Mouse (Mus musculus): ENCODE measurements at regions not wholly inside any gene's neighbourhood (a gene's known extent, or its start where the extent isn't known, plus 50 kb on each side); places are given as distances from the start of the nearest gene placed in this dataset.

DNA sequence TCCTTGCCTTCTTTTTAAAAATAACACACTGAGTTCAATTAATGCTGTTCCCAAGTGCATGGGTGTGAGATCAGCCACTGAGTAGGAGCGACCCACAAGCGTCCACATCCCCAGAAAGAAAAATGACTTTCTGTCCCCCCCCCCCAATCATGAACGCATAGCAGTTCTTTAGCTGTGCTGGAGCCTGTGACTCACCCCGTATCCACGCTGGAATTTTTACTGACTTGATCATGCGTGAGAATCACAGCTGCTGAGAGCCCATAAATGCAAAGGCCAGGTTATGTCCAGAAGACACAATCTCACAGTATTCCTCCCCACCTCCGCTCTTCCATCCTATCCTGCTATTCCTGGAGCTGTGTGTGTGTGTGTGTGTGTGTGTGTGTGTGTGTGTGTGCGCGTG, 53.3 kb downstream of the Fos start:
- WGBS (ENCODE audit: missing documents) = 100% methylated on average over 5 of the region's 9 CpGs

DNA sequence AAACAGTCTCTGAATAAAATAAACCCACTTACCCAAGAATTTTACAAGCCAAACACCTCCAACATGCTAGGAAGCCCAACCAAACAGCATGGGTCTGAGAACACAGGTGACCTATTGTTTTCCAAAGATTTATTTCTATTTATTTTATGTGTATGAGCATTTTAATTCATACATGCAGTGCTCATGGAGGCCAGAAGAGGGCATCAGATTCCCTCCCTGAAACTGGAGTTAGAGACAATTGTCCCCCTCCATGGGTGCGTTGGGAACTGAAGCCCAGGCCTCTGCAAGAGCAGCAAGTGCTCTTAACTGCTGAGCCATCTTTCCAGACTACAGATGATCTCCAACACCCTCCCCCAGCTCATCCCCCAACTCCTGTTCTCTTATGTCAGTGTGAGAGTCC, 57.9 kb downstream of the Fos start:
- 100% methylated on average over 1 of the region's 1 CpGs for WGBS (ENCODE audit: missing documents)
- no peaks in the 10 kb centered on the region for H3K36me3 ChIP-seq (ENCODE audit: inconsistent target)
- no peaks in the 10 kb centered on the region for H3K79me2 ChIP-seq (ENCODE audit: inconsistent target)
- peak overlapping the region; percentile 92; the same call in 1 of the 2 replicates for H3K27ac ChIP-seq
- H3K4me3 ChIP-seq (ENCODE audit: inconsistent target) = no peak overlapping the region

More for the DNA sequence above, 53.3 kb downstream of the Fos start:
- no peaks in the 10 kb centered on the region for H3K79me2 ChIP-seq (ENCODE audit: inconsistent target)
- H3K36me3 ChIP-seq (ENCODE audit: inconsistent target) = no peaks in the 10 kb centered on the region
- no peak overlapping the region for H3K4me3 ChIP-seq (ENCODE audit: inconsistent target)
- H3K27ac ChIP-seq = no peak overlapping the region

GRCm38 (mm10) chr12:85532221-85532612, 58.5 kb downstream of the Fos start:
- no peak overlapping the region for H3K4me3 ChIP-seq (ENCODE audit: inconsistent target)
- WGBS (ENCODE audit: missing documents) = 84% methylated on average over 3 of the region's 3 CpGs
- H3K27ac ChIP-seq = peak overlapping the region; percentile 92
- no peaks in the 10 kb centered on the region for H3K36me3 ChIP-seq (ENCODE audit: inconsistent target)
- no peaks in the 10 kb centered on the region for H3K79me2 ChIP-seq (ENCODE audit: inconsistent target)

DNA sequence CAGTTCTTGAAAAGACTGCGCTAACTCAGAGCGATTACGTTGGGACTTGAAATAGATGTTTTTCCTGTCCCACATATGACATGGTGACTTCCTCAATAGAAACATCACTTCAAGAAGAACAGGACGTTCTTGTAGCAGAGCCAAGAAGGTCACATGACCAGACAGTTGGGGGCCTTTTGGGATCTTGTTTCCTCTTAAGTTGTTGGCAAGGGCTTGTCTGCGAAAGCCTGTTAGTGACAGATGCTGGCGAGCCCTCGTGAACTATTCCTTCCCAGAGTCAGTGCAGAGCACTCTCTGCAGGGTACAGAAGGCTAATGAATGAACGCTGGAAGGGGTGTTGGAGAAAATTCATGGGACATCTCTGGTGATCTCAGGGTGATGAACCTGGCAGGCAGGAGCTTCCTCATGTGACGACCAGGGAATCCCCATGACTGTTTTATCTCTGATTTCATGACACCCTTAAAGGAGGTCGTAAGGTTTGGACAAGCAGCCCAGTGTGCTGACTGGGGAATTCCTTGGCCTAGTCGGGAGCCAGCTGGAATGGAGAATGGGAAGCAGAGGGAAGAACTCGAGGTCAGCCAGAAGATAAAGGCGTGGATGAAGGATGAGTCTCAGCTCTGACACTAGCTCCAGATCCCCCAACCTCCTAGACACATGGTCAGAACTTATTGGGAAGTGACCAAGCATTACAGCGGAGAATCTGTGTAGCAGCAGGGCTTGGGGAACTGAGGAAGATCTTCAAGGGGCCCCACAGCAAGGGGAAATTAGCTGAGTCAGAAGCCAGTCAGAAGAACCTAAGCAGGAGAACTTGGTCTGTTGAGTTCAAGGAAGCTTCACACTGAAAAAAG, 59.1 kb downstream of the Fos start:
- no peaks in the 10 kb centered on the region for H3K36me3 ChIP-seq (ENCODE audit: inconsistent target)
- H3K79me2 ChIP-seq (ENCODE audit: inconsistent target) = no peaks in the 10 kb centered on the region
- 7% methylated on average over 14 of the region's 14 CpGs for WGBS (ENCODE audit: missing documents)
- peak overlapping the region; percentile 92 for H3K27ac ChIP-seq
- no peak overlapping the region for H3K4me3 ChIP-seq (ENCODE audit: inconsistent target)

GRCm38 (mm10) chr12:85533603-85534002, 59.9 kb downstream of the Fos start:
- H3K79me2 ChIP-seq (ENCODE audit: inconsistent target) = no peaks in the 10 kb centered on the region
- peak overlapping the region; percentile 92 for H3K27ac ChIP-seq
- H3K36me3 ChIP-seq (ENCODE audit: inconsistent target) = no peaks in the 10 kb centered on the region
- WGBS (ENCODE audit: missing documents) = 59% methylated on average over 3 of the region's 3 CpGs
- no peak overlapping the region for H3K4me3 ChIP-seq (ENCODE audit: inconsistent target)

- Histone ChIP-seq H3K79me2 (ENCODE audit: inconsistent target) (no peaks in the 10 kb centered on the region), H3K27ac (no peak overlapping the region), H3K36me3 (ENCODE audit: inconsistent target) (no peaks in the 10 kb centered on the region), H3K4me3 (ENCODE audit: inconsistent target) (no peak overlapping the region)
- WGBS (ENCODE audit: missing documents) = 85% methylated on average over 7 of the region's 7 CpGs
Observed at GRCm38 (mm10) chr12:85539423-85539822, 59.4 kb upstream of the Jdp2 start.

GRCm38 (mm10) chr12:85541153-85541552, 57.7 kb upstream of the Jdp2 start:
- 5% methylated on average over 3 of the region's 3 CpGs for WGBS (ENCODE audit: missing documents)
- no peaks in the 10 kb centered on the region for H3K36me3 ChIP-seq (ENCODE audit: inconsistent target)
- H3K4me3 ChIP-seq (ENCODE audit: inconsistent target) = no peak overlapping the region
- no peaks in the 10 kb centered on the region for H3K79me2 ChIP-seq (ENCODE audit: inconsistent target)
- H3K27ac ChIP-seq = no peak overlapping the region

- 40% methylated on average over 6 of the region's 6 CpGs for WGBS (ENCODE audit: missing documents)
- Histone ChIP-seq H3K79me2 (ENCODE audit: inconsistent target) (no peaks in the 10 kb centered on the region), H3K4me3 (ENCODE audit: inconsistent target) (no peak overlapping the region), H3K27ac (no peak overlapping the region), H3K36me3 (ENCODE audit: inconsistent target) (no peaks in the 10 kb centered on the region)
Observed at GRCm38 (mm10) chr12:85542881-85543280, 55.9 kb upstream of the Jdp2 start.

DNA sequence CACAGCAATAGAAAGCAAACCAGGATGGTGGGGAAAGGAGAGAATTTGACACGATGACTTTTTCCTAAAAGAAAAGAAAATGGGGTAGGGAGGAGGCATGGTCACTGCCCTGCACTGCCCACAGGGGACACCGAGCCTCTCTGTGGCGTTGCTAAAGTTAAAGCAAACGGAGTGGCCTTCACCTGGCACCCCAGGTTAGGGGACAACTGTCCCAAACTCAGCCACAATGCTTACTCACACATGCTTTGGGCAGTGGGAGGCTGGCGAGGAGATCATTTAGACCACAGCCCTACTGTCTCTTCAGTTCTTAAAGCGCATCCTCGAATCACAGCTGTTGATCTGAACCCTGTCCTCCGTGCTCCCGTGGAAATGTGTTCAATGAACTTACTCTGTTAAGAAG, 55.3 kb upstream of the Jdp2 start:
- Histone ChIP-seq H3K27ac (no peak overlapping the region), H3K4me3 (ENCODE audit: inconsistent target) (no peak overlapping the region), H3K79me2 (ENCODE audit: inconsistent target) (no peaks in the 10 kb centered on the region), H3K36me3 (ENCODE audit: inconsistent target) (no peaks in the 10 kb centered on the region)
- 89% methylated on average over 9 of the region's 9 CpGs for WGBS (ENCODE audit: missing documents)

GRCm38 (mm10) chr12:85544801-85545200, 54.0 kb upstream of the Jdp2 start:
- Histone ChIP-seq H3K4me3 (ENCODE audit: inconsistent target) (no peak overlapping the region), H3K36me3 (ENCODE audit: inconsistent target) (no peaks in the 10 kb centered on the region), H3K27ac (no peak overlapping the region), H3K79me2 (ENCODE audit: inconsistent target) (no peaks in the 10 kb centered on the region)
- 82% methylated on average over 4 of the region's 4 CpGs for WGBS (ENCODE audit: missing documents)

- WGBS (ENCODE audit: missing documents) = 45% methylated on average over 10 of the region's 10 CpGs
- H3K27ac ChIP-seq = no peak overlapping the region
Observed at GRCm38 (mm10) chr12:85545718-85546117, 53.1 kb upstream of the Jdp2 start.

GRCm38 (mm10) chr12:85548076-85548475, 50.8 kb upstream of the Jdp2 start:
- H3K27ac ChIP-seq = no peak overlapping the region
- 96% methylated on average over 8 of the region's 8 CpGs for WGBS (ENCODE audit: missing documents)
- H3K4me3 ChIP-seq (ENCODE audit: inconsistent target) = no peak overlapping the region
- H3K36me3 ChIP-seq (ENCODE audit: inconsistent target) = no peaks in the 10 kb centered on the region
- H3K79me2 ChIP-seq (ENCODE audit: inconsistent target) = no peaks in the 10 kb centered on the region

More at GRCm38 (mm10) chr12:85545718-85546117, 53.1 kb upstream of the Jdp2 start:
- Histone ChIP-seq H3K79me2 (ENCODE audit: inconsistent target) (no peaks in the 10 kb centered on the region), H3K4me3 (ENCODE audit: inconsistent target) (no peak overlapping the region), H3K36me3 (ENCODE audit: inconsistent target) (no peaks in the 10 kb centered on the region)
